ENCODE assay signal across 12 mouse cellular contexts in the genomic region with DNA sequence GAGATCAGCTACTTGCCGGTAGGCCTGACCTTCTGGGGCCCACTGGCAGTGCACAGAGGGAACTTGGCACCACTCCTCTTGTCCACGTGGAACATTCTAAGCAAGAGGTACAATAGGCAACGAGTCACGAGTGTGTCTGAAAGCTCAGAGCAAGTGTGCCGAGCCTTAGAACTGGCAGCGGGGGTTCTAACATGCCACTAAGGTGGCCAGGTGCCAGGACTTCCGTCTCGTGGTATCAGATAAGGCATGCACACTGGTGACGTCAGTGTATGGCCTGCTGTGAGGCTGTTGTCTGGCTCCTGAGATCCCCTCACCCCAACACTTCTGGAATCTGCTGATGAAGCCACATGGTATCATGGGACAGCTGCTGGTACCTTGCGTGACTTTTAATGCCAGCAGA.
DNase-seq lines count a peak whose midpoint lies in the region; ATAC-seq lines count a peak whose summit lies in the region.
"Had no signal": no experiment of that assay in that cellular context is flagged by ENCODE, and none has a peak within 500 bp of the region (broad histone marks: within the 10 kb centered on the region; RNA-seq: fewer than 3 reads in every experiment).

No protein-coding gene starts in this region.

- no peaks in the 10 kb centered on the region for H3K9me3 ChIP-seq in heart, embryonic 15.5 days (replicated peaks)
- no peaks in the 10 kb centered on the region for H3K9me3 ChIP-seq in forebrain, embryonic 16.5 days (ENCODE audit: control insufficient read depth, low read length)
- H3K9me3 ChIP-seq: midbrain, embryonic 10.5 days had no signal

- H3K4me1 ChIP-seq in heart, embryonic 15.5 days (replicated peaks), result peaks cover 16% of the 10 kb centered on the region
- peaks cover 62% of the 10 kb centered on the region for H3K4me1 ChIP-seq in forebrain, embryonic 16.5 days (replicated peaks; ENCODE audit: control insufficient read depth, insufficient read depth, low read length)

- no peak overlapping the region for H3K4me3 ChIP-seq in heart, embryonic 15.5 days
- H3K4me3 ChIP-seq in forebrain, embryonic 16.5 days (replicated peaks; ENCODE audit: low read length), result no peak overlapping the region
- H3K4me3 ChIP-seq: midbrain, embryonic 10.5 days had no signal

- peaks cover 41% of the 10 kb centered on the region for H3K27me3 ChIP-seq in heart, embryonic 15.5 days
- no peaks in the 10 kb centered on the region for H3K27me3 ChIP-seq in forebrain, embryonic 16.5 days (replicated peaks; ENCODE audit: control insufficient read depth, insufficient read depth, low read length)

- H3K27ac ChIP-seq in heart, embryonic 15.5 days, result 0 out of 2 replicates have a peak overlapping the region, but pooled peaks have one; percentile 18
- peak overlapping the region; percentile 37; the same call in 1 of the 2 replicates for H3K27ac ChIP-seq in forebrain, embryonic 16.5 days (ENCODE audit: low read length)
- H3K27ac ChIP-seq: midbrain, embryonic 10.5 days had no signal

- H3K36me3 ChIP-seq in heart, embryonic 15.5 days, result no peaks in the 10 kb centered on the region
- no peaks in the 10 kb centered on the region for H3K36me3 ChIP-seq in forebrain, embryonic 16.5 days (ENCODE audit: control insufficient read depth, insufficient read depth)
- H3K36me3 ChIP-seq: midbrain, embryonic 10.5 days had no signal

- no peak overlapping the region for H3K9ac ChIP-seq in heart, embryonic 15.5 days
- H3K9ac ChIP-seq in forebrain, embryonic 16.5 days (replicated peaks; ENCODE audit: low read depth, low read length), result no peak overlapping the region

- no peak; the same call in 1 of the 2 replicates for ATAC-seq in heart, embryonic 15.5 days (replicated peaks; ENCODE audit: insufficient number of reproducible peaks, insufficient read depth, low FRiP score, low read depth)
- ATAC-seq in forebrain, embryonic 16.5 days, result no peak
- ATAC-seq: hindbrain, embryonic 16.5 days had no signal

- DNase-seq in heart, adult 8-10 months (ENCODE audit: low spot score), result no peak
- peak; percentile 50 for DNase-seq in CD4-positive helper T cell, adult 2 months (ENCODE audit: low read depth, low spot score)
- peak; percentile 10 for DNase-seq in NIH3T3 (ENCODE audit: low read depth)
- no peak for DNase-seq in urinary bladder, postnatal 36 days (ENCODE audit: low spot score in 2 of 2)
- DNase-seq in spleen, postnatal 14 days (ENCODE audit: low spot score in 2 of 2), result no peak
- no peak for DNase-seq in ovary, postnatal 36 days (ENCODE audit: low spot score)
- DNase-seq: gastrocnemius, postnatal 36 days; kidney, postnatal 10 days had no signal

- WGBS in heart, embryonic 15.5 days, result 30% methylated on average over 10 of the region's 10 CpGs
- 17% methylated on average over 10 of the region's 10 CpGs for WGBS in forebrain, embryonic 16.5 days

- H3K4me2 ChIP-seq in heart, embryonic 15.5 days, result peak overlapping the region; percentile 9; the same call in 1 of the 2 replicates
- no peak overlapping the region for H3K4me2 ChIP-seq in forebrain, embryonic 16.5 days (ENCODE audit: low read length)

Comparison
In these comparisons a context has a peak if more than half of its experiments do, and no peak if none do; other contexts are left out.
1. DNase-seq: peak in CD4-positive helper T cell, adult 2 months (single experiment) and NIH3T3 (single experiment); none in heart, adult 8-10 months (single experiment), urinary bladder, postnatal 36 days (0 of 2), spleen, postnatal 14 days (0 of 2) and ovary, postnatal 36 days (single experiment).